Mouse (Mus musculus) thymus, adult 2 months (tissue): ENCODE measurements at regions not wholly inside any gene's neighbourhood (a gene's known extent, or its start where the extent isn't known, plus 50 kb on each side); places are given as distances from the start of the nearest gene placed in this dataset.

Source experiments
- DNase-seq: peaks from one replicate; pipeline ENCODE4 v3.0.0; 2021
- H3K27ac ChIP-seq: fragments of 200-500 bp; 2 replicates; pipeline ENCODE4 v1.5.1; 2012; ENCODE audit warnings: low read length, control low read depth; ENCODE audit not compliant: control insufficient read depth, insufficient read depth
- H3K27me3 ChIP-seq: fragments of 200-500 bp; 2 replicates; pipeline ENCODE4 v1.6.1; 2012; ENCODE audit warnings: mild to moderate bottlenecking, low read length, moderate library complexity, mixed read lengths; ENCODE audit not compliant: control insufficient read depth, insufficient read depth
- H3K36me3 ChIP-seq: fragments of 200-500 bp; 2 replicates; pipeline ENCODE4 v1.6.1; 2012; ENCODE audit warnings: mild to moderate bottlenecking, low read length, moderate library complexity; ENCODE audit not compliant: control insufficient read depth, insufficient read depth
- H3K4me1 ChIP-seq: fragments of 200-500 bp; replicated peaks from 2 replicates; pipeline ENCODE4 v1.6.1; 2012; ENCODE audit warnings: low read length; ENCODE audit not compliant: control insufficient read depth, insufficient read depth
- H3K4me3 ChIP-seq: fragments of 200-500 bp; 2 replicates; pipeline ENCODE4 v1.5.1; 2012; ENCODE audit warnings: mild to moderate bottlenecking, low read length, control low read depth, moderate library complexity; ENCODE audit not compliant: control insufficient read depth, insufficient read depth
- CTCF ChIP-seq: fragments of 200-500 bp; IDR thresholded peaks from 2 replicates; pipeline ENCODE4 v1.5.1; 2012; ENCODE audit warnings: mild to moderate bottlenecking, control low read depth, low read length, moderate library complexity, borderline replicate concordance; ENCODE audit not compliant: control insufficient read depth, poor library complexity, insufficient read depth; ENCODE audit errors: extremely low read depth
- POLR2A ChIP-seq: fragments of 200-500 bp; IDR thresholded peaks from 2 replicates; pipeline ENCODE4 v1.6.1; 2012; ENCODE audit warnings: mild to moderate bottlenecking, low read length, control low read depth, moderate library complexity; ENCODE audit not compliant: control insufficient read depth, poor library complexity, insufficient read depth; ENCODE audit errors: extremely low read depth
- WGBS: fragments of 180-500 bp; shearing (Covaris S2); methylation state at CpG from one replicate; pipeline ENCODE4 v1.1.7; 2018; 5-methylcytosine and 5-hydroxymethylcytosine counted together

DNA sequence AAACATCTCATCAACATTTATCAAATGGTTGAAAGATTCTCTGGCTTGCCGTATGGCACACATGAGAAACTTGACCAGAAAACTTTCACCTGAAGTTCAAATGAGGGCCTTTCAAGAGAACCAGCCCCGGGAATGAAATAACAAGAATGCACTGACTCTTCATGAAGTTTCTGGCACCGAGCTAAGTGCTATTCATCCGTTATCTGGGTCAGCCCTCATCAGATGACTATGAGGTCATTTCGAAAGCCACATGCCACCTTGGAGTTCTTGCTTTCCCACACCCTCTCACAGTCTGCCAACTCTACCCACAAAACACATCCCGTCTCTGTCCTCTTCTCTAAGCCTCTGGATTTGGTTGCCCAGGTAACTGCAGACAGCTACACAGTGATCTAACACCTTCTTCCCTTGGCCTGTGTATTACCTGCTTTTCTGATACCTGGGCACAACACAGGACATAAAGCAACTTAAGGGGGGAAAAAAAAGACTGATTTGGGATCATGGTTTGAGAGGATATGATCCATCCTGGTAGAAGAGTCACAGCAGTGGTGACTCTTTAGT lies 177.4 kb upstream of the Rad23b start:
- H3K4me3 ChIP-seq = no peak overlapping the region
- H3K27me3 ChIP-seq = no peaks in the 10 kb centered on the region
- no peaks in the 10 kb centered on the region for H3K36me3 ChIP-seq
- no peak overlapping the region for H3K27ac ChIP-seq
- TF ChIP-seq CTCF (no peak), POLR2A (no peak)
- 89% methylated on average over 6 of the region's 6 CpGs for WGBS
- DNase-seq = no peak
- no peaks in the 10 kb centered on the region for H3K4me1 ChIP-seq

DNA sequence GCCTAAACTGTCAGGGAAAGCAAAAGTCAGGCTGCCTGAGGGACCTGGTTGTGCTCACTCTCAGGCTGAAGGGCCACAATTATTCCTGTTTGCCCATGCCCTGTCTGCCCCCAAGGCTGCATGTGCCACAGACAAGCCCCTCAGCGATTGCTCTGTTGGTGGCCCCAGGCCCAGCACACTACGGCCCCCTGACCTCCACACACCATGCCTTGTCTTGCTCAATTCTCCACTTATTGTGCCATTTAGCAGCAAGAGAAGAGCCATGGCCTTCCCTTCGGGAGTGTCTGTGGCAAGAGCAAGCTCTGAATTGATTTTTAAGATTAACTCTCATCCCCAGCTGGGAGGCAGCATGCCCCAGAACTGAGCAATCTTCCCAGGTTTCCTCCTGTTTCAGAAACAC lies 173.8 kb upstream of the Rad23b start:
- DNase-seq = no peak
- Histone ChIP-seq H3K4me3 (no peak overlapping the region), H3K4me1 (no peaks in the 10 kb centered on the region), H3K27me3 (no peaks in the 10 kb centered on the region), H3K27ac (no peak overlapping the region), H3K36me3 (no peaks in the 10 kb centered on the region)
- no peak for TF ChIP-seq CTCF
- no peak for TF ChIP-seq POLR2A
- WGBS = 97% methylated on average over 3 of the region's 3 CpGs

DNA sequence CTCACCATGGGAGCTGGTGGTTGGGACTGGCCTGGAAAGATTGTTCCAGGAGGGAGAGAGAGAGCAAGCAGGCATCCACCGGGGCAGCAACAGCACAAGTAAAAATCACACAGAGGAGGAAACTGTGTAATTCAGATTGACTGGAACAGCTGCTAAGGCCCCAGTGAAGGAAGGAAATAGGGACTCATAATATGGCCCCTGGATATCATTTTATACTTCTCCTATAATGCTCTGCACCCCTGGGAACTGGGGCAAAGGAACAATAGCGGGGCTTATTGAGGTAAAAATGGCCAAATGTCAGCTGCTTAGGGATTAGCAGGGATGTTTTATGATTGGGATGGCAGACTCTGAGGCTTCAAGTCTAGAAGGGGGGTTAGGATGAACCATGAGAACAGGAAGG lies 170.4 kb upstream of the Rad23b start:
- H3K4me1 ChIP-seq = no peaks in the 10 kb centered on the region
- no peak overlapping the region for H3K4me3 ChIP-seq
- H3K27ac ChIP-seq = no peak overlapping the region
- no peaks in the 10 kb centered on the region for H3K27me3 ChIP-seq
- TF ChIP-seq POLR2A = no peak
- no peak for TF ChIP-seq CTCF
- WGBS = 85% methylated on average over 2 of the region's 2 CpGs
- no peaks in the 10 kb centered on the region for H3K36me3 ChIP-seq
- no peak for DNase-seq

DNA sequence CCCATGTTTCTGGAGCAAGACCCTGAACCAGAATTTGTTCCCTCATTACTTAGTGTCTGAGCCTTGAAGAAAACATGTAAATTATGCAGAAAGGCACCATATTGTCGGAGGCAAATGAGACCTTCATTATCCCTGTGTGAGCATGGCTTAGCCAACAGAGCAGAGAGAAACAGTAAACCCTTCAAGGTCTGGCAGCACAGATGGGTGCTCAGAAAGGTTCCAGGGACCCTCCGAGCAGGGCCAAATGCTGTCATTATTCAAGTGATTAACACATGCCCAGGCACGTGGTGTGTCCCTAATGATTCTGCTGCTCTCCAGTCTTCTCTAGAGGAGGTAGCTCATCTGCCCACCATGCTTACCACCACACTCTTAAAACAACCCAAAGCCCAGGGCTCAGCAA lies 166.3 kb upstream of the Rad23b start:
- Histone ChIP-seq H3K4me1 (no peaks in the 10 kb centered on the region), H3K27me3 (no peaks in the 10 kb centered on the region), H3K4me3 (no peak overlapping the region), H3K27ac (no peak overlapping the region), H3K36me3 (no peaks in the 10 kb centered on the region)
- WGBS = 91% methylated on average over 3 of the region's 3 CpGs
- TF ChIP-seq CTCF (no peak), POLR2A (no peak)
- no peak for DNase-seq

DNA sequence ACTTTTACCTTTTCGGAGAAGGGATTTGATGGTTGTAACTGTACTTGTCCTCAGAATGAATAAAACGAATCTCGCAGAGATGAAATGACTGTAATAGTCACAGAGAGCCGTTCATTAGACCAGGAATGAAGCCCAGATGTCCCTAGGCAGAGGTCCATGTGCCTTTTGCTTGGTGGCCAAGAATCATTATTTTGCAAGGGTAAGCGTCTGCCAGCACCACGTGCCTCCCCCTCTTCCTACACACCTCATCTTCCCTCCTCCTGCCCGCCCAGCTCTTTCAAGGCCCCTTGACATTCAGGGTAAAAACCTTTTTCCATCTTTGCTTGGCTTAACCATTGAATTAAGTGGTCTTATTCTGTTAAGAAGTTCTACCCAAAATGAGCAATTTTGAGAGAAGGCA lies 161.1 kb upstream of the Rad23b start:
- H3K4me3 ChIP-seq = no peak overlapping the region
- no peak for TF ChIP-seq POLR2A
- no peak for TF ChIP-seq CTCF
- 92% methylated on average over 7 of the region's 7 CpGs for WGBS
- H3K27me3 ChIP-seq = no peaks in the 10 kb centered on the region
- H3K36me3 ChIP-seq = no peaks in the 10 kb centered on the region
- H3K4me1 ChIP-seq = no peaks in the 10 kb centered on the region
- no peak overlapping the region for H3K27ac ChIP-seq
- no peak for DNase-seq

DNA sequence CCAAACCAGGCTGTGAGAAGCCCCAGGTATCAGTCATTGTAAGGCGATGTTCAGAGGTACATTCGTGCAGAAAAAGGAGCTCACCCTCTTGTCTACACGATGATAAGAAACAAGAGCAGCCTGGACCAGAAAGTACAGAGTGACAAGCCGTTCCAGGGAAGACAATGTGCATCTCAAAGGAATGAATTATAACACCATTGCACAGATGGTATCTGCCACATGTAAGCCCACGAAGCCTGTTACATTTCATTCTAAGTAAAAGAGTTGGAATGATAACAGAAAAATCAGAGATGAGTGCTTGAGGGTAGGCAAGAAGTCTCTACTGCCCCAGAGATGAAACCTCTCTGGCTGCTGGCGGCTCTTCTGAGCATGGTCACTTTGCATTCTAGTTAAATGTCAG lies 159.3 kb upstream of the Rad23b start:
- H3K27ac ChIP-seq = no peak overlapping the region
- no peak for DNase-seq
- no peak for TF ChIP-seq CTCF
- TF ChIP-seq POLR2A = no peak
- no peak overlapping the region for H3K4me3 ChIP-seq
- H3K36me3 ChIP-seq = no peaks in the 10 kb centered on the region
- H3K27me3 ChIP-seq = no peaks in the 10 kb centered on the region
- 92% methylated on average over 6 of the region's 6 CpGs for WGBS
- H3K4me1 ChIP-seq = no peaks in the 10 kb centered on the region

DNA sequence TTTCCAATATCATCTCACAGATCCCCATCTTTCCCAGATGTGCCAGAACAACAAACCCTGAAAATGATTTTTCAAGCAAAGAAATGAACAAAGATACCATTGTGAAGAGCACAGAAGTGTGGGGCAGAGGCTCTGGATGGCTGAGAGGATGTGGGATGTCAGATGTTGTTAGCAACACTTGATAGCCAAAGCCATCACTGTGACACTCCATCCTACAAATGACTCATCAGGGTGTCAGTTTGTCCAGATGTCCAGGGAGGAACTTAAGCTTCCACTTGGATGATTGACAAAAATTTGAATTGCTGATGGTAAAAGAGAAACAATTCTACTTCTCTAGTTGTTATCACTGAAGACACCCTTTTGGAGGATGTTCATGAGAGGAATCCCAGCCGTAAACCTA lies 155.8 kb upstream of the Rad23b start:
- H3K27ac ChIP-seq = no peak overlapping the region
- WGBS = 94% methylated on average over 1 of the region's 1 CpGs
- H3K4me3 ChIP-seq = no peak overlapping the region
- H3K4me1 ChIP-seq = no peaks in the 10 kb centered on the region
- DNase-seq = no peak
- H3K27me3 ChIP-seq = no peaks in the 10 kb centered on the region
- no peaks in the 10 kb centered on the region for H3K36me3 ChIP-seq
- TF ChIP-seq CTCF (no peak), POLR2A (no peak)
